Mouse (Mus musculus) brain, embryonic 14.5 days (tissue): ENCODE data around the gene Ift43. TPM values are rescaled to one million over a fixed set of nuclear protein-coding genes. Genes with fewer than 3 reads are reported as not detected.

ENCODE experiments used
- DNase-seq: peaks from one replicate; pipeline ENCODE4 v3.0.0-alpha.2; 2011; ENCODE audit warnings: low read depth
- CTCF ChIP-seq: fragments of 200-500 bp; IDR thresholded peaks from 2 replicates; pipeline ENCODE4 v1.5.1; 2012; ENCODE audit warnings: inconsistent platforms, mild to moderate bottlenecking, moderate library complexity, borderline replicate concordance; ENCODE audit not compliant: insufficient read depth, insufficient read length; ENCODE audit errors: extremely low read depth
- POLR2A ChIP-seq: fragments of 200-500 bp; IDR thresholded peaks from 2 replicates; pipeline ENCODE4 v1.6.1; 2012; ENCODE audit warnings: mild to moderate bottlenecking, inconsistent platforms, borderline replicate concordance; ENCODE audit not compliant: poor library complexity, insufficient read depth, insufficient read length, severe bottlenecking; ENCODE audit errors: extremely low read depth
- polyA plus RNA-seq: library from polyadenylated mRNA; depleted of rRNA; stranded (reverse); fragments of >200 nt; gene quantifications from 2 replicates; pipeline ENCODE4 v1.2.3, GENCODE M21; 2012

Gene Ift43
- polyA plus RNA-seq, 1 experiment = 37.5 TPM

GRCm38 (mm10) chr12:86057516-86057915 lies 24.8 kb upstream of the Ift43 start:
- no peak for DNase-seq
- TF ChIP-seq POLR2A = no peak
- no peak for TF ChIP-seq CTCF

DNA sequence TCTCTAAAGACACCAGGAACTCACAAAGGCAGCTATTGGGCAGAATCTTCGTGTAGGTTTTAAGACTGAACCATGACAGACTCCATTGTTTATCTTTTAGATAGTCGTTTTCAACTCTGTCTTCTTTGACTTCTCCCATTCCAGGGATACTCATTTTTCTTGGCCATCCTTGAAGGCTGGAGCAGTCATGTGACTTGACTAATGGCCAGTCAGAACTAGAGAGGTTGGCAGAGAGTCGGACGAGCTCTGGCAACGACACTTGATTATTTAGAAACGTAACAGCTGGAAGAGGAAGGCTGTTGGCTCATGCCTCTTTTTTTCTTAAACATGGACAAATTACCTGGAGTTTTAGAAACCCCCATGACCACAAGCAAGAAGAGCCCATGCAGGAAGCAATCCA lies 23.0 kb upstream of the Ift43 start:
- TF ChIP-seq CTCF = no peak
- no peak for TF ChIP-seq POLR2A
- no peak for DNase-seq

DNA sequence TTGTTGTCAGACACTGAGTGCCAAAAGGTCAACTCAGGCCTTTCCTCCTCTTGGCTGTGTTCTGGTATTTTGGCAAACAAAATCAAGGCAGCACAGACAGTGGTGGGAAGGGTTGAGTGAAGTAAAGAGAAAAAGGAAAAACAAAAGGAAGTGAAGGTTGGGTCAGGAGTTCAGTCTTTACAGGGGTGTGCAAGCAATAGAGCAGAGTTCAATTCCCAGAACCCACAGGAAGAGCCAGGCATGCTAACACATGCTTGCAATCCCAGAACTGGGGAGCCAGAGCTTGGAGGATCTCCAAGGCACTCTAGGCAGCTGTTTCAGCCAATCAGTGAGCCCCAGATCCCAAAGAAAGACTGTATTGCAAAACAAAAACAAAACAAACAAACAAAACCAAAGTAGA lies 17.5 kb upstream of the Ift43 start:
- TF ChIP-seq CTCF (no peak), POLR2A (no peak)
- no peak for DNase-seq

- peak; percentile 94 for DNase-seq
- TF ChIP-seq POLR2A (no peak), CTCF (no peak)
These were observed 10.9 kb upstream of the Ift43 start for GRCm38 (mm10) chr12:86071432-86071831.

DNA sequence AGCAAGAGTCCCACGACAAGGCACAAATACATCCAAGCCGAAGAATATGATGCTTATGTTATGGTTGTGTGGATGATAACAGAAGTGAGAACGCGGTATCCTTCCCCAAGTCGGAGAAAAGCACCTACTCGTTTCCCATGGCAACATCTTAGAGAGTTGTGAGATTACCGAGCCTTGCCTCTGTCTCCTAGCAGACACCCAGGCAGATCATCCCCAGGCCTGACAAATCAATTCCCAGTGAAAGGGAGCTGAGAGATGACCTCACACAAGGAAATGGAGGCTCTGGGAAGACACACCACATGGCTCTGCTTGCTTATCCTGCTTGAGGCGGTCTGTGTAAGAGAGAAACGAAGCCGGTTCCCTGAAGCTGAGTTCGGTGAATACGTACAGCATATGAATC lies 7.7 kb upstream of the Ift43 start:
- TF ChIP-seq POLR2A (no peak), CTCF (no peak)
- peak; percentile 10 for DNase-seq

DNA sequence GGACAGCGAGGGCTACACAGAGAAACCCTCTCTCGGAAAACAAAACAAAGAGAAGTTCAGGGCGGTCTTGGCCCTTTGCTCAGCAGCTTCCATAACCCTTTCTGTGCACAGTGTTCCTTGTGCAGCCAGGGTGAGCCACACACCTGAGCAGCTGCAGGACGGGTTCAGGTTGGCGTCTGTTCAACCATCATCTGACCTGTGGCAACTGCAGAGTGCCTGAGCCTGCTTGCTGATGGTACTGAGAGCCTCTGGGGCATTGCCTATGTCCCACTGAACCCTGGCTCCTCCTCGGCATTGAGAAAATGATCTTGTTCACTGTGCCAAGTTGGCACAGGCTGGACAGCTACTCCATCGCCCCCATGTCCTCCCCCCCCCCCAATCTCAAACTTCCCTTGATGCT lies 7.0 kb upstream of the Ift43 start:
- TF ChIP-seq POLR2A (no peak), CTCF (no peak)
- no peak for DNase-seq

GRCm38 (mm10) chr12:86076321-86076901 lies 5.9 kb upstream of the Ift43 start:
- TF ChIP-seq POLR2A = no peak
- peak; percentile 19; the same call in 1 of the 2 replicates for TF ChIP-seq CTCF
- DNase-seq = peak; percentile 34

GRCm38 (mm10) chr12:86077322-86077721 lies 5.0 kb upstream of the Ift43 start:
- TF ChIP-seq POLR2A = no peak
- no peak for TF ChIP-seq CTCF
- DNase-seq = peak; percentile 10

GRCm38 (mm10) chr12:86077736-86078135 lies 4.6 kb upstream of the Ift43 start:
- peak; percentile 29 for DNase-seq
- TF ChIP-seq CTCF = no peak
- TF ChIP-seq POLR2A = no peak

DNA sequence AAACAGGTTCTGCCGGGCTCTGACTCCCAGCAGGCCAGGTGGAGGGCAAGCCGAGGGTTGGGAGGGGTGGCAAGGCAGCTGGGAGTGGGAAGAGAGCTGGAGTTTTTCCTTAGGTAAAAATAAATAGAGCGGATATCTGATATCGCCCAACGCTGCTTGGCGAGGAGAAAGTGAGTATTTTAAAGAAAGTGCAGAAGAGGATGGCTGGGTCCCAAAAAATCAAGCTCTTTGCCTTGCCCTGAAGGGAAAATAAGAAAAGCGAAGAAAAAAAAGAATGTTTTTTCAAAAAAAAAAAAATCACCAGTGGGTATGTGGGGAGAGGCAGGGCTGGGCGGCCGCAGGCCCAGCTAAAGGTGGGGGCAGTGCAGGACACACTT lies 4.2 kb upstream of the Ift43 start:
- TF ChIP-seq POLR2A = no peak
- no peak for TF ChIP-seq CTCF
- DNase-seq = no peak

- DNase-seq = peak; percentile 82
- no peak for TF ChIP-seq CTCF
- TF ChIP-seq POLR2A = no peak
These were observed 3.7 kb upstream of the Ift43 start, which contains the start of gene Tgfb3 for GRCm38 (mm10) chr12:86078553-86079201. TSS of gene Tgfb3 (minus strand) at chr12:86079041.

- peak; percentile 92 for DNase-seq
- TF ChIP-seq CTCF (peak; percentile 93), POLR2A (no peak)
These were observed 3.1 kb upstream of the Ift43 start for GRCm38 (mm10) chr12:86079202-86079667.

GRCm38 (mm10) chr12:86085873-86086272 lies 3.5 kb downstream of the Ift43 start:
- DNase-seq = no peak
- no peak for TF ChIP-seq CTCF
- no peak for TF ChIP-seq POLR2A

GRCm38 (mm10) chr12:86086550-86086949 lies 4.2 kb downstream of the Ift43 start:
- peak; percentile 21 for DNase-seq
- TF ChIP-seq POLR2A (no peak), CTCF (no peak)
